Mouse (Mus musculus) midbrain, embryonic 16.5 days (tissue): ENCODE data around the gene Vsig4. TPM values are rescaled to one million over a fixed set of nuclear protein-coding genes. Genes with fewer than 3 reads are reported as not detected.
A peak's percentile ranks its signal among the peaks of the same experiment; 100 is the strongest.
"Not testable (repeated sequence)": the region's sequence is repeated elsewhere in the genome, so short reads cannot be mapped to it uniquely, and the experiment has no call there.

Experiments
- ATAC-seq: fragments of 200-750 bp; cut with Nextera tagmentation; 2 replicates; pipeline ENCODE4 v1.8.0; 2017; ENCODE audit warnings: moderate TSS enrichment
- H3K27ac ChIP-seq: fragments of 300-500 bp; sonication (generic); 2 replicates; pipeline ENCODE4 v1.5.1; 2014; ENCODE audit warnings: mild to moderate bottlenecking, low read length, mixed read lengths
- H3K27me3 ChIP-seq: fragments of 300-500 bp; sonication (generic); 2 replicates; pipeline ENCODE4 v1.6.1; 2014; ENCODE audit warnings: low read depth, low read length, mixed read lengths; ENCODE audit not compliant: control insufficient read depth, insufficient read depth
- H3K36me3 ChIP-seq: fragments of 300-500 bp; sonication (generic); 2 replicates; pipeline ENCODE4 v1.6.1; 2014; ENCODE audit warnings: mild to moderate bottlenecking, low read length, moderate library complexity, mixed read lengths; ENCODE audit not compliant: control insufficient read depth, insufficient read depth
- H3K4me1 ChIP-seq: fragments of 300-500 bp; sonication (generic); 2 replicates; pipeline ENCODE4 v1.6.1; 2014; ENCODE audit warnings: mild to moderate bottlenecking, low read length, mixed read lengths; ENCODE audit not compliant: control insufficient read depth, insufficient read depth
- H3K4me2 ChIP-seq: fragments of 300-500 bp; sonication (generic); 2 replicates; pipeline ENCODE4 v1.6.1; 2014; ENCODE audit warnings: mild to moderate bottlenecking, low read length, mixed read lengths
- H3K4me3 ChIP-seq: fragments of 300-500 bp; sonication (generic); 2 replicates; pipeline ENCODE4 v1.5.1; 2014; ENCODE audit warnings: low read depth, mild to moderate bottlenecking, low read length, moderate library complexity, mixed read lengths
- H3K9ac ChIP-seq: fragments of 300-500 bp; sonication (generic); 2 replicates; pipeline ENCODE4 v1.6.1; 2014; ENCODE audit warnings: low read depth, low read length, mixed read lengths
- H3K9me3 ChIP-seq: fragments of 300-500 bp; sonication (generic); replicated peaks from 2 replicates; pipeline ENCODE4 v1.6.1; 2014; ENCODE audit warnings: mild to moderate bottlenecking, low read length, mixed read lengths; ENCODE audit not compliant: control insufficient read depth, poor library complexity, severe bottlenecking
- WGBS: fragments of 180-500 bp; shearing (Covaris S2); extraction: QIAGEN DNeasy Blood & Tissue Kit; methylation state at CpG from one replicate; pipeline ENCODE4 v1.1.7; 2014; 5-methylcytosine and 5-hydroxymethylcytosine counted together
- microRNA counts: library from miRNA; unstranded; fragments of <30 nt; microRNA quantifications from one replicate; lab custom pipeline; 2016
- microRNA-seq: library from miRNA; unstranded; fragments of <30 nt; microRNA quantifications from one replicate; pipeline ENCODE4, GENCODE M21; 2017
- polyA plus RNA-seq: library from polyadenylated mRNA; unstranded; fragments of >200 nt; fragmentation: Nextera tagmentation; extraction: Ambion mirVana; gene quantifications from 2 replicates; pipeline ENCODE4 v1.2.1, GENCODE M21; 2015

The Vsig4 gene
- polyA plus RNA-seq, 1 experiment from 2014 or later: not detected

GRCm38 (mm10) chrX:96218088-96218487 lies 75.2 kb downstream of the Vsig4 start:
- Histone ChIP-seq H3K4me3 (no peak overlapping the region), H3K4me1 (no peaks in the 10 kb centered on the region), H3K27me3 (no peaks in the 10 kb centered on the region), H3K4me2 (no peak overlapping the region), H3K27ac (no peak overlapping the region), H3K36me3 (no peaks in the 10 kb centered on the region), H3K9me3 (no peaks in the 10 kb centered on the region), H3K9ac (no peak overlapping the region)
- WGBS: 75% methylated on average over 1 of the region's 1 CpGs
- no peak for ATAC-seq

GRCm38 (mm10) chrX:96206872-96207271 lies 86.4 kb downstream of the Vsig4 start:
- no peaks in the 10 kb centered on the region for H3K36me3 ChIP-seq
- no peak overlapping the region for H3K27ac ChIP-seq
- ATAC-seq: no peak
- no peaks in the 10 kb centered on the region for H3K4me1 ChIP-seq
- H3K9ac ChIP-seq: no peak overlapping the region
- H3K9me3 ChIP-seq: no peaks in the 10 kb centered on the region
- WGBS: 39% methylated on average over 1 of the region's 1 CpGs
- H3K4me3 ChIP-seq: no peak overlapping the region
- H3K27me3 ChIP-seq: no peaks in the 10 kb centered on the region
- H3K4me2 ChIP-seq: no peak overlapping the region

- not testable (repeated sequence) for ATAC-seq, H3K36me3 ChIP-seq, H3K9me3 ChIP-seq, H3K27me3 ChIP-seq, H3K4me2 ChIP-seq, H3K4me3 ChIP-seq, H3K27ac ChIP-seq, H3K9ac ChIP-seq, H3K4me1 ChIP-seq
- WGBS: 93% methylated on average over 3 of the region's 3 CpGs
These were observed 88.1 kb downstream of the Vsig4 start for GRCm38 (mm10) chrX:96205143-96205542.

MicroRNAs within 50 kb of the gene (microRNA counts, 519-probe panel; counts per million panel counts)
- 2,132 counts per million, percentile 58 among the panel's probes with 10 or more counts for microRNA mmu-miR-223 (lab: Ali Mortazavi, UCI)

Small RNAs within 50 kb of the gene (microRNA-seq; reads per million reads assigned to microRNA genes)
- gene Mir223: 143 reads per million, percentile 57 among the genes with 10 or more reads in this experiment

Other genes starting within 250 kb of the Vsig4 start
- 27.2 and 28.4 TPM in 2 replicates for gene Msn, start 197.4 kb downstream of the Vsig4 start, polyA plus RNA-seq
- 3.1 and 3.9 TPM in 2 replicates for gene Heph, start 161.9 kb upstream of the Vsig4 start, polyA plus RNA-seq
- not detected in 2 replicates for gene Hsf3, start 162.9 kb upstream of the Vsig4 start, polyA plus RNA-seq